Mouse (Mus musculus) cerebellum, adult 2 months (tissue): ENCODE measurements around the gene Rnf31. TPM values are rescaled to one million over a fixed set of nuclear protein-coding genes. Genes with fewer than 3 reads are reported as not detected.
A peak's percentile ranks its signal among the peaks of the same experiment; 100 is the strongest.

Experiments used
- DNase-seq, 2 experiments: peaks; one replicate each; pipeline ENCODE4 v3.0.0; 2021
- H3K27ac ChIP-seq: fragments of 200-500 bp; 2 replicates; pipeline ENCODE4 v1.5.1; 2012; ENCODE audit warnings: low read length, control low read depth, inconsistent platforms; ENCODE audit not compliant: insufficient read depth
- H3K27me3 ChIP-seq: fragments of 200-500 bp; 2 replicates; pipeline ENCODE4 v1.6.1; 2012; ENCODE audit warnings: inconsistent platforms, mild to moderate bottlenecking, low read length, moderate library complexity; ENCODE audit not compliant: control insufficient read depth, insufficient read depth
- H3K4me1 ChIP-seq: fragments of 200-500 bp; 2 replicates; pipeline ENCODE4 v1.6.1; 2011; ENCODE audit warnings: low read length; ENCODE audit not compliant: control insufficient read depth, insufficient read depth
- H3K4me3 ChIP-seq: fragments of 200-500 bp; replicated peaks from 2 replicates; pipeline ENCODE3; 2011; ENCODE audit warnings: mild to moderate bottlenecking, low read depth, low read length, control low read depth; ENCODE audit not compliant: insufficient read depth
- CTCF ChIP-seq: fragments of 200-500 bp; IDR thresholded peaks from 2 replicates; pipeline ENCODE4 v1.5.1; 2011; ENCODE audit warnings: low read depth, mild to moderate bottlenecking, control low read depth, low read length, moderate library complexity, borderline replicate concordance; ENCODE audit not compliant: insufficient read depth
- POLR2A ChIP-seq: fragments of 200-500 bp; IDR thresholded peaks from 2 replicates; pipeline ENCODE4 v1.6.1; 2011; ENCODE audit warnings: low read length, control low read depth, borderline replicate concordance; ENCODE audit not compliant: insufficient read depth
- WGBS: fragments of 180-500 bp; shearing (Covaris S2); methylation state at CpG from one replicate; pipeline ENCODE4 v1.1.7; 2018; 5-methylcytosine and 5-hydroxymethylcytosine counted together
- polyA plus RNA-seq: library from polyadenylated mRNA; depleted of rRNA; stranded (reverse); fragments of >200 nt; gene quantifications from 2 replicates; pipeline ENCODE4 v1.2.3, GENCODE M21; 2012

Gene Rnf31
- polyA plus RNA-seq, 1 experiment: 31.1 TPM

DNA sequence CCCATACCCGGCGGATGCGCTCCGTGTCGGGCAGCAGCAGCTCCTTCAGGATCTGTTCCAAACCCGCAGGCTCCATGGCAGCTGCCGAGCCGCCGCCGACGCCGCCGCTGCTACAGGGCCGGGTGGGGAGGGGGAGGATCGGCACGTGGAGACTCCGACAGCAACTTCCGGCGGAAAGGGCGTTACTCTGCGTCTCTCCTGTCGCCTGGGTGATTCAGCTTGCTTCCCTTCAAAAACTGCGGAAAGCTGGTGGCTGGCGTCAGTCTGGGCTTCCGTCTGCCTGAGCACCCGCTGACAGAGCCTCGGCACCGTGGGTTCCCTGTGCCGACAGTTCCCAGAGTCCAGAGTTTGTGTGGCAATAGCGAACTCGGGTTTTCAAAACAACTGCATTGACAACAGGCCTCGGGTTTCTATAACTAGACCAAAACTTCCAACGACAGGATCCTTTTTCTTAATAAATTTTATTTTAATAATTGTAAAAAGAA is 44.1 kb downstream of the Rnf31 start, which contains the start of gene Ipo4:
TSS of gene Ipo4 (minus strand) at position 435 of the 485 bp plus-strand sequence.
- peak; percentile 60; the same call in 1 of the 2 replicates for TF ChIP-seq POLR2A
- TF ChIP-seq CTCF: no peak
- Histone ChIP-seq H3K27me3 (no peaks in the 10 kb centered on the region), H3K4me3 (peak within 1 kb of the TSS; percentile 66), H3K27ac (peak within 1 kb of the TSS; percentile 44), H3K4me1 (peaks cover 7% of the 10 kb centered on the region)
- peak; percentile 84 to 88 for DNase-seq
- 1% methylated on average over 33 of the region's 33 CpGs for WGBS

DNA sequence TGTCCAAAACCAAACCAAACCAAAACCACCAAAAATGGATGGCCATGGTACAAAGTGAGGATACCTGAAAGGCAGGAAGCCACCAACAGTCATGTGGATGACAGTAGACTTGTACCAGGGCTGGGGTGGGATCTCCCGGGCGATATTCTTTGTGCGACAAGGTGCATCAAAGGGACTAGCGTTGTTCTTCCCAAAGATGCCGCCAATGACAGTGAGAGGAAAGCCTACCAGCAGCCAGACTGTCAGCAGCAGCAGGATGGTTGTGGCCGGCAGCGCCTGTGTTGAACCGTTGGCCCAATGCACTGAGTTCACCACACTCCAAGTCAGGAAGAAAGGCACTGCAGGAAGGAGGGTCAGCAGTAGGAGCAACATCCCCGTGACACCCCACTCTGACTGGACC is 46.3 kb downstream of the Rnf31 start, which contains the start of gene Gm49378:
TSS of gene Gm49378 (minus strand) at position 101 of the 400 bp plus-strand sequence.
- WGBS: 94% methylated on average over 9 of the region's 9 CpGs
- Histone ChIP-seq H3K27ac (no peak within 1 kb of the TSS), H3K4me1 (peaks cover 7% of the 10 kb centered on the region), H3K27me3 (no peaks in the 10 kb centered on the region), H3K4me3 (no peak within 1 kb of the TSS)
- TF ChIP-seq POLR2A (no peak), CTCF (no peak)
- DNase-seq: no peak

DNA sequence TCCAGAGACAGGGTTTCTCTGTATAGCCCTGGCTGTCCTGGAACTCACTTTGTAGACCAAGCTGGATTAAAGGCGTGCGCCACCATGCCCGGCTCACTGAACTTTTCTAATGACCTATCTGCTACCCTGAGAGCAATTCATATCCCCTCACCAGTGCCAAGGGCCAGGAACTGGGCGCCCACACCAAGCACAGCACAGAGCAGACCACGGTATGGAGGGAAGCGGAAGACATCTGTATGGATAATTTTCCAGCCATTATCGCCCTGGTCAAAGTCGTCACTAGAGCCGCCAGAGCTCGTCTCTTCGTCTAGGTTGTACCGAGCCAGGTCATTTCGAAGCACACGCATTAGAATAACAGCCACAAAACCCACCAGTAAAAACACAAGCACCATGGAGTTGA is 49.3 kb downstream of the Rnf31 start:
- Histone ChIP-seq H3K4me1 (no peaks in the 10 kb centered on the region; the same call in 1 of the 2 replicates), H3K27ac (no peak overlapping the region), H3K4me3 (no peak overlapping the region), H3K27me3 (no peaks in the 10 kb centered on the region)
- DNase-seq: no peak
- TF ChIP-seq CTCF: no peak
- TF ChIP-seq POLR2A: no peak
- 95% methylated on average over 14 of the region's 14 CpGs for WGBS

DNA sequence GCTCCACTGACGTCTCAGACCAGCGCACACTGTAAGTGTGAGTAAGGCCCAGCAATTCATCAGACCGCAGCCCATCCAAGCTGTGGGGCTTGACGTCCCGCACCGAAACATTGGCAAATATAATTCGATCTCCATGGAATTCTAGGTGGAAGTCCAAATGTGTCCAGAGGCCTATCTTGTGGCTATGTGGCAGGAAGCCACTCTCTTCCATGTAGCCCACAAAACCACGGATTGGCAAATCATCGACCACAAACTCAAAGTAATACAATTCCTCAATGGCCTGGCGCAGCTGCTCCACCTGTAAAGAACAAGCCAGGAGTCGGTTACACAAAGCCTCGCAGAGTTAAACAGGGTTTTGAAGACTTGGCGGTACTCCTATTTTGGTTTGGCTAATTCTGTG is 49.8 kb downstream of the Rnf31 start:
- DNase-seq: no peak
- no peak overlapping the region for H3K27ac ChIP-seq
- H3K4me1 ChIP-seq: no peaks in the 10 kb centered on the region; the same call in 1 of the 2 replicates
- no peak overlapping the region for H3K4me3 ChIP-seq
- H3K27me3 ChIP-seq: no peaks in the 10 kb centered on the region
- TF ChIP-seq POLR2A (no peak), CTCF (no peak)
- 93% methylated on average over 13 of the region's 13 CpGs for WGBS

DNA sequence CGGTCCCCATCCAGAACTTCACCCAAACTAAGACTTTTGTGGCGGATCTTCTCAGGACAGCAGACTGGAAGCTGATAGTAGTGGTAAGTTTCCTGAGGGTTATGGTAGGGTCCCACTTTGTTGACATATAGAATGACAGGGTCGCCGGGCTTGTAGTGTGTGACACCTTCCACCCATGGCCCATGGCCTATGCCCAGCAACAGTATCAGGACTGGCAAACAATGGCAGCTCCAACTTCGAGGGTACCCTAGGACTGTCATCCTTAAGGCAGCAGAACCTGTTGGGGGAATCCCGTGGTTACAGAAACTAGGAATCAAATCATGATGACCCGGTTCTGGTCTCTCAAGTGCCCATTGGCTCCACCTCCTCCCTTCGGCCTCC is 51.2 kb downstream of the Rnf31 start:
- WGBS: 20% methylated on average over 8 of the region's 8 CpGs
- peak overlapping the region; percentile 99 for H3K4me3 ChIP-seq
- peak overlapping the region; percentile 95 for H3K27ac ChIP-seq
- no peaks in the 10 kb centered on the region for H3K27me3 ChIP-seq
- DNase-seq: no peak
- TF ChIP-seq CTCF: no peak
- TF ChIP-seq POLR2A: no peak
- no peaks in the 10 kb centered on the region; the same call in 1 of the 2 replicates for H3K4me1 ChIP-seq

DNA sequence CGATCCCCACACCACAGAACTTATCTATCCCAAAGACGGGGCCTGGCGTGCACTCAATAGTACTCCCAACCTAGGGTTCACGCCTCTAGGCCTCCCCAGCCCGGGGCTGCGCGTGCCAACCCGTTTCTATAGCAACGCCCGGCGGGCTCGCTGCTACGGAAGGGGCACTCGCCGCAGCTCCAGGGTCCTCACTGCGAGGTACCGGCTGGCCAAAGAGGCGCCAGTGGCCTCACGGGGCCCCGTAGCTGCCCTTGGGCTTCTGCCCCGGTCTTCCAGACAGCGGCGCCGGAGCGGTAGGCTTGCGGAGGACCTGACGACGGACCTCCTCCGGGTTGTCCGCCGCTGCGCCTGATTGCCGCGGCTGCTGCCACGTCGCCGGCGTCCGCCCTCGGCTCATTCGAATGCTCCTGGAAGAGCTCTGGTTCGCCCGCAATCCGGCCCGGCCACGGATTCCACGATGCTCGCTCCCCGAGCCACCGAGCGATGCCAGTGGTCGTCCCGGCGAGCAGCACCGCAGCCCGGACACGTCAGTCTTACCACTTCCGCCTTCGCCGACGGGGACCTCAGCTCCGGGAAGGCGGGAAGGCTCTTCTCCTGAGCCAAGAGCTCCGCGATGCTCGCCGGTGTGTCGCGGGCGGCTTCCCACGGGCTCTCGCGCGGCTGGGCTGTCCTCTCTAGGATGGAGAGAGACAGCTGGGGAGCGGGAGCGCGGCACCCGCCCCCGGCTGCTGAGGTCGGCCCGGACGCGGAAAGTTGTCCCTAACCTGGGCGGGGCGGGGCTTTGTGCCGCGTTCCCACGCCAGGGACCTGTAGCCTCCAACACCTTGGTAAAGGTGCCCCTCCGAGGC is 51.8 kb downstream of the Rnf31 start, which contains the start of gene Tm9sf1:
TSS of gene Tm9sf1 (minus strand) at position 747 of the 848 bp plus-strand sequence.
- H3K4me3 ChIP-seq: peak within 1 kb of the TSS; percentile 99
- WGBS: under 1% methylated on average over 89 of the region's 89 CpGs
- H3K27ac ChIP-seq: peak within 1 kb of the TSS; percentile 95
- H3K27me3 ChIP-seq: no peaks in the 10 kb centered on the region
- TF ChIP-seq CTCF (no peak), POLR2A (peak; percentile 49; the same call in 1 of the 2 replicates)
- no peaks in the 10 kb centered on the region; the same call in 1 of the 2 replicates for H3K4me1 ChIP-seq
- DNase-seq: peak; percentile 87 to 94

DNA sequence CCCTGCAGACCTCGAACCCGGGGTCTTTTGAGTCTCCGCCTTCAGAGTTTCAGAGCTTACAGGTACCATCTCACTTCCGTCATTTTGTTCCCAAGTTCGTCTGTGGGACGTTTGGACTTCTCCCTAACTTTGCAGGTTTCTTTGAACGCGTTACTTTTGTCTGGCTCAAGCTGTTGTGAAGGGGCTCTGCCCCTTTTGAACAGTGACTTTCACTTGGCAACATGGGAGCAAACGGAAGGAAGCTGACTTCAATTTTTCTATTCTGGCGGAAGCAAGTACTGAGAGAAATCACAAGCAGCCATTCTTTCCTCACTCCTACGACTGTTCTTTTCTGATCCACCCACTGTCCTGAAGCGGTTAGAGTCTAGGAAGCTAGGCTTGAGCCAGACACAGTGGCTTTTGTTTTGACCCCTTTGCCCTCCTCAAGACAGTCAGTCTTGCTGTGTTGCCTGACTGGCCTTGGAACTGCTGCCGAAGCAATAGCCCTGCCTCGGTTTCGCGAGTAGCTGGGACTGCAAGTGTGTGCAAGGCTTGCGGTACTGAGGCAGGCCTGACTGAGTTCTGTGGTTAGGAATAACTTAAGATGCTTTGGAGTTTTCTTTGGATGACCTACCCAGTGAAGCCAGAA is 52.9 kb downstream of the Rnf31 start:
- WGBS: 16% methylated on average over 17 of the region's 17 CpGs
- no peaks in the 10 kb centered on the region; the same call in 1 of the 2 replicates for H3K4me1 ChIP-seq

DNA sequence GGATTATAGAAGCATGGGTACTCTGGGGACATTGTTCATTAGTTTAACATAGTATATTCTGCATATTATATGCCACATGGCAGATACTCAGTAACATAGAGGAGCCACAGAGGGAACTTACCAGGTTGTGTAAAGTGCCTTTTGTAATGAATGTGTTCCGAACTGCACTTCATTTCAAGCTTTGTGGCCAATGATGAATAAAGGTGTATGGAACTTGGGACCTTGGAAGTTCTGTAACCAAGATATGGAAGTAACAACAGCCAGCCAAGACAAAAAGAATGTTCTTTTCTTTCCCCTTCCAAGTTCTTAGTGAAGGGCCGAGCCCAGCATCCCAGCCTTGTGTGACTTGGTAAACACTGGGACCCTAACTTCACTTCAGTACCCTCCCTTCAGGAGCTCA is 58.4 kb downstream of the Rnf31 start, which contains the start of gene Tssk4:
TSS of gene Tssk4 (plus strand) at position 301 of the 400 bp plus-strand sequence.
- H3K27ac ChIP-seq: no peak within 1 kb of the TSS
- no peaks in the 10 kb centered on the region for H3K4me1 ChIP-seq
- no peak for DNase-seq
- no peak for TF ChIP-seq POLR2A
- no peak for TF ChIP-seq CTCF
- WGBS: 97% methylated on average over 2 of the region's 2 CpGs
- H3K4me3 ChIP-seq: no peak within 1 kb of the TSS
- no peaks in the 10 kb centered on the region for H3K27me3 ChIP-seq

More for the DNA sequence above, 52.9 kb downstream of the Rnf31 start:
- DNase-seq: no peak
- Histone ChIP-seq H3K27me3 (no peaks in the 10 kb centered on the region), H3K4me3 (peak overlapping the region; percentile 10), H3K27ac (no peak overlapping the region)
- no peak for TF ChIP-seq POLR2A
- no peak for TF ChIP-seq CTCF
